Mouse (Mus musculus): ENCODE measurements around the gene Lmod3. TPM values are rescaled to one million over a fixed set of nuclear protein-coding genes. Genes with fewer than 3 reads are reported as not detected.
A peak's percentile ranks its signal among the peaks of the same experiment; 100 is the strongest.

The Lmod3 gene
- total RNA-seq, 2 experiments from 2014 or later: not detected

GRCm38 (mm10) chr6:97290687-97291086 is 38.1 kb upstream of the Lmod3 start:
- H3K4me3 ChIP-seq: no peak overlapping the region
- no peak for DNase-seq (ENCODE audit: extremely low spot score in 1 of 2, low spot score in 2 of 2)
- TF ChIP-seq CTCF (IDR thresholded peaks at IDR 0.05): no peak
- intact Hi-C loops (cut with DNase I): no loop called here
- H3K27ac ChIP-seq: peak overlapping the region; percentile 54; the same call in 1 of the 2 replicates

GRCm38 (mm10) chr6:97289838-97290237 is 37.3 kb upstream of the Lmod3 start:
- Histone ChIP-seq H3K27ac (no peak overlapping the region), H3K4me3 (no peak overlapping the region)

DNA sequence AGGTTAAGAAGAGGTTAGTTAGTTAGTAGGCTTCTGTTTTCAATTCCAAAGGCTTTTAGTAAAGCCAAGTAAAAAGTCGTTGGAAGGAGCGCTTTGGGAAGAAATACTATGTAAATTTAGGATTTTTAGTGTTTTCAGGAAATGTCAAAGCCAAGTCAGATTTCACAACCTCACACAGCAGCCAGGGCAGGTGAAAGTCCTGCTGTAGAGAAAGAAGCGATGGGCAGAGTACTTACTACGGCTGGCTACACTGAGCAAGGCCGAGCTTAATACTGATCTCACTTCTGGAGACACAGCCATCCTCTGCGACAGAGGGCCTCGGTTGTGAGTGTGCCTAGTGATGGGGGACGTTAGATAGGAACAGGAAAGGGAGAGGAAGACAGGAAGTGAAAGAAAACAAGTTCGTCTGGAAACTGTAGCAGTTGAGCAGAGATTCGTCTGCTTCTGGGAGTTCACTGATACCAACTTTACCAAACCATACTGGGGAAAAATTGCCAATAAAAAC is 36.8 kb upstream of the Lmod3 start:
- no peak overlapping the region for H3K4me3 ChIP-seq
- TF ChIP-seq CTCF (IDR thresholded peaks at IDR 0.05): no peak
- DNase-seq (ENCODE audit: extremely low spot score in 1 of 2, low spot score in 2 of 2): no peak
- intact Hi-C loops (cut with DNase I): no loop called here
- no peak overlapping the region for H3K27ac ChIP-seq

More at GRCm38 (mm10) chr6:97289838-97290237, 37.3 kb upstream of the Lmod3 start:
- no peak for DNase-seq (ENCODE audit: extremely low spot score in 1 of 2, low spot score in 2 of 2)
- intact Hi-C loops (cut with DNase I): no loop called here
- no peak for TF ChIP-seq CTCF (IDR thresholded peaks at IDR 0.05)

- no peak for TF ChIP-seq CTCF (IDR thresholded peaks at IDR 0.05)
- no peak for DNase-seq (ENCODE audit: extremely low spot score in 1 of 2, low spot score in 2 of 2)
- no peak overlapping the region for H3K4me3 ChIP-seq
- intact Hi-C loops (cut with DNase I): no loop called here
- H3K27ac ChIP-seq: no peak overlapping the region
Measured at GRCm38 (mm10) chr6:97288047-97288855, 35.7 kb upstream of the Lmod3 start.

- no peak for TF ChIP-seq CTCF (IDR thresholded peaks at IDR 0.05)
- DNase-seq (ENCODE audit: extremely low spot score in 1 of 2, low spot score in 2 of 2): no peak
- intact Hi-C loops (cut with DNase I): no loop called here
- H3K27ac ChIP-seq: no peak overlapping the region
- H3K4me3 ChIP-seq: no peak overlapping the region
Measured at GRCm38 (mm10) chr6:97286332-97286731, 33.8 kb upstream of the Lmod3 start.

DNA sequence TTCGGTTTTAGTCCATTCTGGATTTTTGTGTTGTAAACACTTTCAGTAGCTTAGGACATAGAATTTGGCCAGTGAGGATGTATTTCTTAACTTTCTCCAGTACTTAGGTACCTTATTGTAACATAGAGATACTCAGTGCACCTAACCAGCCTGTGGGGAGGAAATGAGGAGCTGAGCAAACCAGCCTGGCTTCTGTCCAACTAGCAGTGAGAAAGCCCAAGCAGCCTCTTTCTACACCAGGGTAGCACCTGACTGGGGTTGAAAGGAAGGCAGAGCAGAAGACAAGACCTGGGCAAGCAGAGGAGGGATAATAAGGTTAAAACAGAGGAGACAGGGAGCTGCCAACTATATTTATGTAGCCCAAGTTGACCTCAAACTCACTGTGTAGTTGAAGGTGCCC is 31.1 kb upstream of the Lmod3 start:
- DNase-seq (ENCODE audit: extremely low spot score in 1 of 2, low spot score in 2 of 2): no peak
- Histone ChIP-seq H3K27ac (no peak overlapping the region), H3K4me3 (no peak overlapping the region)
- no peak for TF ChIP-seq CTCF (IDR thresholded peaks at IDR 0.05)
- intact Hi-C loops (cut with DNase I): no loop called here

DNA sequence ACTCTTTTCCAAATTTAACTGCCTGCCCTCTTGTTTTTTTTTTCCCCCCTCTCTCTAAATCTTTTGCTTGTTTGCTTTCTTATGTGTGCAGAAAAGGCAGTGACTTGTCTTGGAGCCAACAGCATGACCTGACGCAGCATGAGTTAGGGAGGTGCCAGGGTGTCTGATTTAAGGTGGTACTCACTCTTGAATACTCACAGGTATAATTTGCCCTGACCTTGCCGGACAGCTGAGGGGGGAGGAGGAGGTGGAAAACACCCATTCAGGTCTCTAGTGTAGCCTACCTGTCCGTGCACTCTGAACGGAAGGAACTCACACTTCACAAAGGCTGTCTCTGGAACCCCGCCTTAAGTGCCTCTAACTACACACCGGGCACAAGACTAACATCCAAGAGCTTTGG is 26.3 kb upstream of the Lmod3 start:
- intact Hi-C loops (cut with DNase I): loop anchor here (1.0 to 5.0 kb wide), 4 partner anchors 138 to 462 kb away; no protein-coding TSS in a partner anchor
- Histone ChIP-seq H3K27ac (no peak overlapping the region), H3K4me3 (no peak overlapping the region)
- no peak for TF ChIP-seq CTCF (IDR thresholded peaks at IDR 0.05)
- DNase-seq (ENCODE audit: extremely low spot score in 1 of 2, low spot score in 2 of 2): no peak

DNA sequence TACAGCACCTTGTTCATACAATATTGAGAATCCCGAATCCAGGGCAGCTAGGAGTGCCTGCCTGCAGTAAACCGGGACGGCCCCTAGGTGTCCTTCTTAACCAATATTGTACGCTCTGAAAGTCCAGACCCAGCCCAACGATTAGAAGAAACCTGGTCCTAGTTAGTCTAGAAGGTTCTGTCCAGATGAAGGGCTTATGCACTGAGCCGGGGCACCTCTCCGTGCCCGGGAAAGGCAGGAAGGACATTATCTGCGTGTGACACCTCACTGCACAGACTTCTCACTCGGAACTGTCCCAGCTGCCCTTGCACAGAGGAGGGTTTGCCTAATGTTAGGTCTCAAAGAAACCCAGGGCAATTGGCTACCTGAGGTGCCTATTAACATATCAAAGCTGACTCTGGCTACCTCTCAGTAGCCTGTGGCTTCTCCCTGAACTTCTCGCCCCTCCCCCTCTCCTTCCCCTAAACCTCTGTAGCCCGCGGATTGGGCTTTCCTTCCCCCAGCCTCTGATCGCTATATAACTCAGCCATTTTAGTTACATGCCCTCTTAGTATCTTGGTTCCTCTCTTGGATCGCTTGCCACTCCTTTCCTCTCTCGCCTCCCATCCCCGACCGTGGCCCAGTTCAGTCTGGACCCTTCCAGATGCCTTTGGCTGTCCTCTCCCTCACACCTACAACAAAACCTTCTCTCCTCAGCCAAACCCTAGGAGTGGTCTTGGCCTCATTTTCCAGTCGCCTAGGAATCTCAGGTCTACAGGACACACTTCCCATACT is 25.6 kb upstream of the Lmod3 start:
- no peak overlapping the region for H3K27ac ChIP-seq
- TF ChIP-seq CTCF (IDR thresholded peaks at IDR 0.05): peak; percentile 90
- intact Hi-C loops (cut with DNase I): loop anchor here (1.0 to 5.0 kb wide), 4 partner anchors 139 to 463 kb away; no protein-coding TSS in a partner anchor
- H3K4me3 ChIP-seq: peak overlapping the region; percentile 26; the same call in 1 of the 2 replicates
- DNase-seq (ENCODE audit: extremely low spot score in 1 of 2, low spot score in 2 of 2): peak; percentile 71 to 81

- no peak for DNase-seq (ENCODE audit: extremely low spot score in 1 of 2, low spot score in 2 of 2)
- no peak overlapping the region for H3K27ac ChIP-seq
- H3K4me3 ChIP-seq: no peak overlapping the region
- TF ChIP-seq CTCF (IDR thresholded peaks at IDR 0.05): no peak
- intact Hi-C loops (cut with DNase I): loop anchor here (5.0 kb wide), 1 partner anchor 230 kb away; no protein-coding TSS in a partner anchor
Measured at GRCm38 (mm10) chr6:97276890-97277497, 24.4 kb upstream of the Lmod3 start.

GRCm38 (mm10) chr6:97276366-97276765 is 23.8 kb upstream of the Lmod3 start:
- intact Hi-C loops (cut with DNase I): loop anchor here (5.0 kb wide), 1 partner anchor 231 kb away; no protein-coding TSS in a partner anchor
- no peak for DNase-seq (ENCODE audit: extremely low spot score in 1 of 2, low spot score in 2 of 2)
- Histone ChIP-seq H3K4me3 (no peak overlapping the region), H3K27ac (no peak overlapping the region)
- TF ChIP-seq CTCF (IDR thresholded peaks at IDR 0.05): no peak

GRCm38 (mm10) chr6:97275760-97276159 is 23.2 kb upstream of the Lmod3 start:
- no peak for DNase-seq (ENCODE audit: extremely low spot score in 1 of 2, low spot score in 2 of 2)
- H3K27ac ChIP-seq: no peak overlapping the region
- intact Hi-C loops (cut with DNase I): loop anchor here (5.0 kb wide), 1 partner anchor 232 kb away; no protein-coding TSS in a partner anchor
- no peak overlapping the region for H3K4me3 ChIP-seq
- no peak for TF ChIP-seq CTCF (IDR thresholded peaks at IDR 0.05)

All from left cerebral cortex, adult 2 months (tissue).